9 mouse cellular contexts compared by ENCODE assay signal in genomic region chr7:6358937-6359590, GRCm38 (mm10). TPM values are rescaled to one million over a fixed set of nuclear protein-coding genes. Genes with fewer than 3 reads are reported as not detected.
A peak's percentile ranks its signal among the peaks of the same experiment; 100 is the strongest.
DNase-seq lines count a peak whose midpoint lies in the region; ATAC-seq and TF ChIP-seq lines count a peak whose summit lies in the region.
"Had no signal": no experiment of that assay in that cellular context is flagged by ENCODE, and none has a peak within 500 bp of the region (broad histone marks: within the 10 kb centered on the region; RNA-seq: fewer than 3 reads in every experiment).

No protein-coding gene starts in this region.

- no peak for TF ChIP-seq EP300 in liver, embryonic 14.5 days (IDR thresholded peaks at IDR 0.05; ENCODE audit: low read depth)

- H3K27me3 ChIP-seq in liver, embryonic 11.5 days (replicated peaks; ENCODE audit: control insufficient read depth, insufficient read depth, low read length) = no peaks in the 10 kb centered on the region
- H3K27me3 ChIP-seq in liver, embryonic 14.5 days (ENCODE audit: control insufficient read depth, insufficient read depth, low read length) = no peaks in the 10 kb centered on the region
- H3K27me3 ChIP-seq: neural tube, embryonic 12.5 days had no signal

- 55% methylated on average over 10 of the region's 10 CpGs for WGBS in liver, embryonic 11.5 days
- 47% methylated on average over 10 of the region's 10 CpGs for WGBS in liver, embryonic 14.5 days (ENCODE audit: insufficient replicate concordance)

- no peaks in the 10 kb centered on the region for H3K9me3 ChIP-seq in liver, embryonic 11.5 days (ENCODE audit: control insufficient read depth, low read length)
- no peaks in the 10 kb centered on the region for H3K9me3 ChIP-seq in liver, embryonic 14.5 days (ENCODE audit: control insufficient read depth, low read length)
- H3K9me3 ChIP-seq: neural tube, embryonic 12.5 days had no signal

- H3K9ac ChIP-seq in liver, embryonic 11.5 days (ENCODE audit: low read depth, low read length) = no peak overlapping the region
- no peak overlapping the region for H3K9ac ChIP-seq in liver, embryonic 14.5 days (replicated peaks)
- H3K9ac ChIP-seq: neural tube, embryonic 12.5 days had no signal

- peak; percentile 24 for DNase-seq in cerebellum, adult 11 months
- DNase-seq in cerebellum, postnatal 4 days (ENCODE audit: low spot score in 2 of 2) = no peak
- peak; percentile 15 for DNase-seq in liver
- DNase-seq in liver, embryonic 11.5 days (ENCODE audit: low spot score) = no peak
- peak; percentile 79 for DNase-seq in cerebellum, adult 9-10 months
- DNase-seq in liver, embryonic 14.5 days (ENCODE audit: low read depth in 3 of 3, low spot score in 3 of 3) = peak in 2 of 3 experiments; percentile 44 to 68
- DNase-seq in frontal cortex, postnatal 36 days (ENCODE audit: low spot score in 2 of 2) = no peak

- peaks cover 3% of the 10 kb centered on the region; the same call in 1 of the 2 replicates for H3K36me3 ChIP-seq in liver, embryonic 11.5 days (ENCODE audit: control insufficient read depth, insufficient read depth, low read length)
- H3K36me3 ChIP-seq in liver, embryonic 14.5 days (replicated peaks; ENCODE audit: control insufficient read depth, insufficient read depth, low read depth) = no peaks in the 10 kb centered on the region
- H3K36me3 ChIP-seq: neural tube, embryonic 12.5 days had no signal

- no peak overlapping the region for H3K4me3 ChIP-seq in liver, embryonic 11.5 days (ENCODE audit: low read depth, low read length)
- no peak overlapping the region for H3K4me3 ChIP-seq in liver, embryonic 14.5 days (ENCODE audit: insufficient read depth in 1 of 2, low read depth in 2 of 2, low read length in 2 of 2)
- H3K4me3 ChIP-seq: neural tube, embryonic 12.5 days had no signal

- TF ChIP-seq CTCF in liver, embryonic 14.5 days (IDR thresholded peaks at IDR 0.05; ENCODE audit: low read depth) = peak; percentile 73

- no peak overlapping the region for H3K27ac ChIP-seq in liver, embryonic 11.5 days (ENCODE audit: low read depth, low read length)
- no peak overlapping the region for H3K27ac ChIP-seq in liver, embryonic 14.5 days
- H3K27ac ChIP-seq: neural tube, embryonic 12.5 days had no signal

- ATAC-seq in liver, embryonic 11.5 days (replicated peaks; ENCODE audit: low FRiP score) = no peak
- no peak for ATAC-seq in liver, embryonic 14.5 days (ENCODE audit: insufficient read depth)
- ATAC-seq in granulocyte monocyte progenitor cell, adult 5-6 weeks (replicated peaks; ENCODE audit: poor library complexity, severe bottlenecking) = no peak

- peaks cover 9% of the 10 kb centered on the region for H3K4me1 ChIP-seq in liver, embryonic 11.5 days (replicated peaks; ENCODE audit: control insufficient read depth, insufficient read depth, low read length)
- H3K4me1 ChIP-seq in liver, embryonic 14.5 days (replicated peaks; ENCODE audit: control insufficient read depth in 2 of 2, insufficient read depth in 2 of 2, low read length in 1 of 2) = peaks cover 15 to 23% of the 10 kb centered on the region in 2 experiments

- no peak overlapping the region for H3K4me2 ChIP-seq in liver, embryonic 11.5 days
- no peak overlapping the region for H3K4me2 ChIP-seq in liver, embryonic 14.5 days (ENCODE audit: low read depth)
- H3K4me2 ChIP-seq: neural tube, embryonic 12.5 days had no signal

RNA-seq across cellular contexts. Expression of gene Zfp78, which starts 4.0 kb away (rescaled TPM):
- polyA plus RNA-seq in liver, embryonic 11.5 days (2014; fragmentation: Nextera tagmentation; extraction: Ambion mirVana) = 1.3 and 2.1 TPM in 2 replicates
- 0.23 and 0.67 TPM in 2 replicates for polyA plus RNA-seq in liver, embryonic 14.5 days (2012; rRNA removed)
- 0.76 and 0.83 TPM in 2 replicates for polyA plus RNA-seq in liver, embryonic 14.5 days (2014; fragmentation: Nextera tagmentation; extraction: Ambion mirVana)
- 1.8 and 2.9 TPM in 2 replicates for total RNA-seq in granulocyte monocyte progenitor cell, adult 5-6 weeks (2014; fragmentation: Nextera tagmentation)
- 0.88 and 2.6 TPM in 2 replicates for total RNA-seq in granulocyte monocyte progenitor cell, adult 5-6 weeks (2017)

RNA-seq across cellular contexts. Expression of gene Gm3854, which starts 15.5 kb away (rescaled TPM):
- polyA plus RNA-seq in liver, embryonic 11.5 days (2014; fragmentation: Nextera tagmentation; extraction: Ambion mirVana) = 1.3 and 1.5 TPM in 2 replicates
- 0.13 and 0.20 TPM in 2 replicates for polyA plus RNA-seq in liver, embryonic 14.5 days (2012; rRNA removed)
- polyA plus RNA-seq in liver, embryonic 14.5 days (2014; fragmentation: Nextera tagmentation; extraction: Ambion mirVana) = 0.06 and 0.16 TPM in 2 replicates
- total RNA-seq in granulocyte monocyte progenitor cell, adult 5-6 weeks (2014; fragmentation: Nextera tagmentation) = 0.96 and 1.8 TPM in 2 replicates
- 0.31 TPM in 1 of 2 replicates, not detected in the other for total RNA-seq in granulocyte monocyte progenitor cell, adult 5-6 weeks (2017)

RNA-seq across cellular contexts. Expression of gene Zfp28, which starts 24.0 kb away (rescaled TPM):
- 4.7 and 5.8 TPM in 2 replicates for polyA plus RNA-seq in liver, embryonic 11.5 days (2014; fragmentation: Nextera tagmentation; extraction: Ambion mirVana)
- 0.63 and 1.0 TPM in 2 replicates for polyA plus RNA-seq in liver, embryonic 14.5 days (2012; rRNA removed)
- polyA plus RNA-seq in liver, embryonic 14.5 days (2014; fragmentation: Nextera tagmentation; extraction: Ambion mirVana) = 0.91 and 1.2 TPM in 2 replicates
- 1.9 and 2.0 TPM in 2 replicates for total RNA-seq in granulocyte monocyte progenitor cell, adult 5-6 weeks (2014; fragmentation: Nextera tagmentation)
- total RNA-seq in granulocyte monocyte progenitor cell, adult 5-6 weeks (2017) = 1.0 and 2.0 TPM in 2 replicates

RNA-seq across cellular contexts. Expression of gene Zfp583, which starts 28.0 kb away (rescaled TPM):
- 3.8 and 4.6 TPM in 2 replicates for polyA plus RNA-seq in liver, embryonic 11.5 days (2014; fragmentation: Nextera tagmentation; extraction: Ambion mirVana)
- 0.73 and 0.79 TPM in 2 replicates for polyA plus RNA-seq in liver, embryonic 14.5 days (2012; rRNA removed)
- polyA plus RNA-seq in liver, embryonic 14.5 days (2014; fragmentation: Nextera tagmentation; extraction: Ambion mirVana) = 0.54 and 0.88 TPM in 2 replicates
- 2.5 and 8.0 TPM in 2 replicates for total RNA-seq in granulocyte monocyte progenitor cell, adult 5-6 weeks (2014; fragmentation: Nextera tagmentation)
- 1.3 and 2.1 TPM in 2 replicates for total RNA-seq in granulocyte monocyte progenitor cell, adult 5-6 weeks (2017)

RNA-seq across cellular contexts. Expression of gene Smim17, which starts 39.5 kb away (rescaled TPM):
- polyA plus RNA-seq in liver, embryonic 11.5 days (2014; fragmentation: Nextera tagmentation; extraction: Ambion mirVana) = 0.27 TPM in 1 of 2 replicates, not detected in the other
- polyA plus RNA-seq in liver, embryonic 14.5 days (2012; rRNA removed) = 0.03 and 0.42 TPM in 2 replicates
- polyA plus RNA-seq in liver, embryonic 14.5 days (2014; fragmentation: Nextera tagmentation; extraction: Ambion mirVana) = not detected in 2 replicates
- total RNA-seq in granulocyte monocyte progenitor cell, adult 5-6 weeks (2014; fragmentation: Nextera tagmentation) = not detected in 2 replicates
- total RNA-seq in granulocyte monocyte progenitor cell, adult 5-6 weeks (2017) = not detected in 2 replicates

Comparison
In these comparisons a context has a peak if more than half of its experiments do, and no peak if none do; other contexts are left out.
1. DNase-seq: peak in cerebellum, adult 11 months (single experiment), liver (single experiment), cerebellum, adult 9-10 months (single experiment) and liver, embryonic 14.5 days (2 of 3); none in cerebellum, postnatal 4 days (0 of 2), liver, embryonic 11.5 days (single experiment) and frontal cortex, postnatal 36 days (0 of 2).